Mouse (Mus musculus) liver, postnatal 0 days (tissue): ENCODE results near the gene Wdr77.

Experiments used
- CTCF ChIP-seq: sonication (generic); IDR thresholded peaks from 2 replicates; pipeline ENCODE4 v1.5.1; 2016; ENCODE audit warnings: antibody characterized with exemption, low read depth
- EP300 ChIP-seq: IDR thresholded peaks from 2 replicates; pipeline ENCODE4 v1.6.1; 2016; ENCODE audit warnings: antibody characterized with exemption, low read depth, mild to moderate bottlenecking

GRCm38 (mm10) chr3:105971831-105972446 lies 12.8 kb downstream of the Wdr77 start:
- TF ChIP-seq CTCF: no peak
- TF ChIP-seq EP300: no peak
